Mouse (Mus musculus) kidney, postnatal 0 days (tissue): Measurements from ENCODE around the gene Vtn. TPM values are rescaled to one million over a fixed set of nuclear protein-coding genes. Genes with fewer than 3 reads are reported as not detected.
A peak's percentile ranks its signal among the peaks of the same experiment; 100 is the strongest.

Experiments
- ATAC-seq: fragments of 200-750 bp; cut with Nextera tagmentation; replicated peaks from 2 replicates; pipeline ENCODE4 v1.8.0; 2017; ENCODE audit warnings: low read depth, moderate number of reproducible peaks, moderate TSS enrichment, moderate library complexity; ENCODE audit not compliant: low FRiP score
- DNase-seq: peaks from one replicate; pipeline ENCODE4 v3.0.0-alpha.2; 2016; ENCODE audit warnings: low spot score
- H3K27ac ChIP-seq: fragments of 300-500 bp; sonication (generic); 2 replicates; pipeline ENCODE4 v1.5.1; 2014; ENCODE audit warnings: mild to moderate bottlenecking
- H3K27me3 ChIP-seq: fragments of 300-500 bp; sonication (generic); 2 replicates; pipeline ENCODE4 v1.6.1; 2014; ENCODE audit warnings: low read length, mixed read lengths; ENCODE audit not compliant: insufficient read depth
- H3K36me3 ChIP-seq: fragments of 300-500 bp; sonication (generic); 2 replicates; pipeline ENCODE4 v1.6.1; 2014; ENCODE audit warnings: low read length, mixed read lengths; ENCODE audit not compliant: insufficient read depth
- H3K4me1 ChIP-seq: fragments of 300-500 bp; sonication (generic); replicated peaks from 2 replicates; pipeline ENCODE4 v1.6.1; 2014; ENCODE audit warnings: antibody characterized with exemption, low read length, mixed read lengths; ENCODE audit not compliant: insufficient read depth
- H3K4me2 ChIP-seq: fragments of 300-500 bp; sonication (generic); 2 replicates; pipeline ENCODE4 v1.6.1; 2014; ENCODE audit warnings: mild to moderate bottlenecking, low read length, moderate library complexity, mixed read lengths
- H3K4me3 ChIP-seq: fragments of 300-500 bp; sonication (generic); replicated peaks from 2 replicates; pipeline ENCODE4 v1.5.1; 2014; ENCODE audit warnings: low read depth, low read length
- H3K9ac ChIP-seq: fragments of 300-500 bp; sonication (generic); 2 replicates; pipeline ENCODE4 v1.6.1; 2014; ENCODE audit warnings: low read depth, low read length
- H3K9me3 ChIP-seq: fragments of 300-500 bp; sonication (generic); replicated peaks from 2 replicates; pipeline ENCODE4 v1.6.1; 2016; ENCODE audit warnings: low read length, inconsistent platforms, mixed read lengths
- CTCF ChIP-seq: IDR thresholded peaks from 2 replicates; pipeline ENCODE4 v1.5.1; 2016; ENCODE audit warnings: antibody characterized with exemption, low read depth, mild to moderate bottlenecking, moderate library complexity
- WGBS: fragments of 180-500 bp; shearing (Covaris S2); extraction: QIAGEN DNeasy Blood & Tissue Kit; methylation state at CpG from one replicate; pipeline ENCODE4 v1.1.7; 2014; 5-methylcytosine and 5-hydroxymethylcytosine counted together
- polyA plus RNA-seq: library from polyadenylated mRNA; unstranded; fragments of >200 nt; fragmentation: Nextera tagmentation; extraction: Ambion mirVana; gene quantifications from 2 replicates; pipeline ENCODE4 v1.2.1, GENCODE M21; 2015

Vtn gene
- polyA plus RNA-seq, 1 experiment from 2014 or later, result 0.70 TPM

- WGBS, result 7% methylated on average over 6 of the region's 6 CpGs
- ATAC-seq, result no peak
- Histone ChIP-seq H3K36me3 (no peaks in the 10 kb centered on the region), H3K9ac (no peak overlapping the region), H3K4me1 (peaks cover 10% of the 10 kb centered on the region; the same call in 1 of the 2 replicates), H3K27ac (no peak overlapping the region), H3K4me3 (no peak overlapping the region), H3K4me2 (no peak overlapping the region), H3K9me3 (no peaks in the 10 kb centered on the region), H3K27me3 (peaks cover 16% of the 10 kb centered on the region)
- TF ChIP-seq CTCF, result no peak
- peak; percentile 78 for DNase-seq
Measured at GRCm38 (mm10) chr11:78495904-78496303, 3.0 kb upstream of the Vtn start.

GRCm38 (mm10) chr11:78497071-78497541 is 1.8 kb upstream of the Vtn start:
- WGBS, result under 1% methylated on average over 44 of the region's 44 CpGs
- 0 out of 2 replicates have a peak, but pooled peaks cover 6% of the 10 kb centered on the region for H3K27me3 ChIP-seq
- DNase-seq, result peak; percentile 21

GRCm38 (mm10) chr11:78497544-78498522 is 1.1 kb upstream of the Vtn start, which contains the start of gene Sarm1:
Sarm1 (minus strand) TSS chr11:78497754.
- ATAC-seq (peak; percentile 93), DNase-seq (peak; percentile 94)
- Histone ChIP-seq H3K9me3 (no peaks in the 10 kb centered on the region), H3K9ac (0 out of 2 replicates have a peak within 1 kb of the TSS, but pooled peaks have one; percentile 19), H3K4me2 (peak within 1 kb of the TSS; percentile 90), H3K36me3 (no peaks in the 10 kb centered on the region), H3K4me1 (peaks cover 10% of the 10 kb centered on the region; the same call in 1 of the 2 replicates), H3K27ac (no peak within 1 kb of the TSS), H3K27me3 (0 out of 2 replicates have a peak, but pooled peaks cover 6% of the 10 kb centered on the region), H3K4me3 (peak within 1 kb of the TSS; percentile 42)
- 3% methylated on average over 36 of the region's 36 CpGs for WGBS
- no peak for TF ChIP-seq CTCF

More at GRCm38 (mm10) chr11:78497071-78497541, 1.8 kb upstream of the Vtn start:
- H3K27ac ChIP-seq, result no peak overlapping the region
- no peaks in the 10 kb centered on the region for H3K9me3 ChIP-seq
- 0 out of 2 replicates have a peak overlapping the region, but pooled peaks have one; percentile 19 for H3K9ac ChIP-seq
- H3K36me3 ChIP-seq, result no peaks in the 10 kb centered on the region
- H3K4me3 ChIP-seq, result peak overlapping the region; percentile 42
- 0 out of 2 replicates have a peak, but pooled peaks have one; percentile 43 for ATAC-seq
- peak overlapping the region; percentile 90 for H3K4me2 ChIP-seq
- H3K4me1 ChIP-seq, result peaks cover 10% of the 10 kb centered on the region; the same call in 1 of the 2 replicates
- no peak for TF ChIP-seq CTCF

- Histone ChIP-seq H3K4me3 (no peak overlapping the region), H3K27ac (no peak overlapping the region), H3K9me3 (no peaks in the 10 kb centered on the region), H3K4me1 (peaks cover 10% of the 10 kb centered on the region; the same call in 1 of the 2 replicates), H3K27me3 (0 out of 2 replicates have a peak, but pooled peaks cover 6% of the 10 kb centered on the region), H3K9ac (no peak overlapping the region), H3K36me3 (no peaks in the 10 kb centered on the region), H3K4me2 (no peak overlapping the region)
- WGBS, result 38% methylated on average over 16 of the region's 16 CpGs
- no peak for TF ChIP-seq CTCF
- DNase-seq (no peak), ATAC-seq (no peak)
Measured at GRCm38 (mm10) chr11:78499543-78499942, 652 bp downstream of the Vtn start.

GRCm38 (mm10) chr11:78500623-78501202 is 1.8 kb downstream of the Vtn start:
- Histone ChIP-seq H3K36me3 (no peaks in the 10 kb centered on the region), H3K4me3 (no peak overlapping the region), H3K9me3 (no peaks in the 10 kb centered on the region), H3K27me3 (0 out of 2 replicates have a peak, but pooled peaks cover 6% of the 10 kb centered on the region), H3K27ac (no peak overlapping the region), H3K4me2 (no peak overlapping the region), H3K4me1 (peaks cover 10% of the 10 kb centered on the region; the same call in 1 of the 2 replicates), H3K9ac (no peak overlapping the region)
- no peak for TF ChIP-seq CTCF
- WGBS, result 83% methylated on average over 9 of the region's 9 CpGs
- no peak for ATAC-seq
- no peak for DNase-seq

GRCm38 (mm10) chr11:78501529-78501928 is 2.6 kb downstream of the Vtn start:
- no peak for ATAC-seq
- no peak overlapping the region for H3K27ac ChIP-seq
- no peak overlapping the region for H3K4me3 ChIP-seq
- H3K4me1 ChIP-seq, result peaks cover 10% of the 10 kb centered on the region; the same call in 1 of the 2 replicates
- H3K36me3 ChIP-seq, result peaks cover 6% of the 10 kb centered on the region; the same call in 1 of the 2 replicates
- H3K9me3 ChIP-seq, result no peaks in the 10 kb centered on the region
- WGBS, result 74% methylated on average over 20 of the region's 20 CpGs
- H3K27me3 ChIP-seq, result 0 out of 2 replicates have a peak, but pooled peaks cover 6% of the 10 kb centered on the region
- no peak for DNase-seq
- H3K4me2 ChIP-seq, result no peak overlapping the region
- no peak overlapping the region for H3K9ac ChIP-seq
- TF ChIP-seq CTCF, result no peak
